14 mouse cellular contexts compared by ENCODE assay signal in the genomic region with DNA sequence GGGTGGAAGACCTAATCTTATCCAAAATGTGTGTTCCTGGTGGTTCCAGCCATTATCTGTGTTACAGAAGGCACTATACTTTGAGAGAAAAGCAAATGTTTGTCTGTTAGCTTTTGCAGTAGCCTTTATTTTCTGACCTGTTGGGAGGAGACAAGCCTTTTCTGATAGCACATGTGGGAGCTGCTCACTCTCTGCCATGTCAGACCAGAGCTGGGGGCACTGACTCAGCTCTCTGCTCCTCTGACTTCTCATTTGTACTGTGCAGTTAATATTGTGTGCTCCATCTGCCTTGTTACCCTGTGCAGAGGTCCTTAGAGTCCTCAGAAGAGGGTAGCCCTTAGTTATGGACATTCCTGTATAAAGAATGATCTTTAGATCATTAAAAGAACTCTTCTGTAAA. TPM values are rescaled to one million over a fixed set of nuclear protein-coding genes. Genes with fewer than 3 reads are reported as not detected.
DNase-seq lines count a peak whose midpoint lies in the region; ATAC-seq and TF ChIP-seq lines count a peak whose summit lies in the region.
"Had no signal": no experiment of that assay in that cellular context is flagged by ENCODE, and none has a peak within 500 bp of the region (broad histone marks: within the 10 kb centered on the region; RNA-seq: fewer than 3 reads in every experiment).

No protein-coding gene starts in this region.

- no peaks in the 10 kb centered on the region for H3K9me3 ChIP-seq in lung, embryonic 16.5 days (ENCODE audit: control insufficient read depth, low read length)
- H3K9me3 ChIP-seq in liver, embryonic 12.5 days (replicated peaks), result no peaks in the 10 kb centered on the region
- H3K9me3 ChIP-seq in stomach, postnatal 0 days (ENCODE audit: control insufficient read depth, low read length), result no peaks in the 10 kb centered on the region
- H3K9me3 ChIP-seq: forebrain, embryonic 15.5 days; neural tube, embryonic 12.5 days had no signal

- ATAC-seq in lung, embryonic 16.5 days (ENCODE audit: low read depth), result no peak
- peak; percentile 65; the same call in 1 of the 2 replicates for ATAC-seq in liver, embryonic 12.5 days
- peak; percentile 65; the same call in 1 of the 2 replicates for ATAC-seq in stomach, postnatal 0 days (ENCODE audit: low FRiP score, low TSS enrichment)
- ATAC-seq: forebrain, embryonic 15.5 days had no signal

- H3K27me3 ChIP-seq in lung, embryonic 16.5 days (ENCODE audit: control insufficient read depth, insufficient read depth, low read depth, low read length), result no peaks in the 10 kb centered on the region
- no peaks in the 10 kb centered on the region for H3K27me3 ChIP-seq in liver, embryonic 12.5 days (replicated peaks)
- no peaks in the 10 kb centered on the region for H3K27me3 ChIP-seq in stomach, postnatal 0 days (ENCODE audit: control insufficient read depth, insufficient read depth, low read length)
- H3K27me3 ChIP-seq: forebrain, embryonic 15.5 days; neural tube, embryonic 12.5 days had no signal

- no peak overlapping the region for H3K4me2 ChIP-seq in lung, embryonic 16.5 days (ENCODE audit: low read depth, low read length)
- no peak overlapping the region for H3K4me2 ChIP-seq in liver, embryonic 12.5 days
- peak overlapping the region; percentile 24 for H3K4me2 ChIP-seq in stomach, postnatal 0 days (replicated peaks; ENCODE audit: low read depth)
- H3K4me2 ChIP-seq: forebrain, embryonic 15.5 days; neural tube, embryonic 12.5 days had no signal

- no peaks in the 10 kb centered on the region for H3K36me3 ChIP-seq in lung, embryonic 16.5 days (ENCODE audit: control insufficient read depth, insufficient read depth, low read length)
- no peaks in the 10 kb centered on the region for H3K36me3 ChIP-seq in liver, embryonic 12.5 days
- H3K36me3 ChIP-seq in stomach, postnatal 0 days (ENCODE audit: control insufficient read depth, insufficient read depth, low read length), result no peaks in the 10 kb centered on the region
- H3K36me3 ChIP-seq: forebrain, embryonic 15.5 days; neural tube, embryonic 12.5 days had no signal

- no peak for TF ChIP-seq CTCF in stomach, postnatal 0 days (IDR thresholded peaks at IDR 0.05; ENCODE audit: low read depth)

- peak; percentile 60 for DNase-seq in heart, adult 11 months
- DNase-seq in heart, postnatal 14 days, result no peak
- no peak for DNase-seq in lung, postnatal 36 days
- DNase-seq in stomach, postnatal 0 days (ENCODE audit: low spot score), result peak; percentile 18
- DNase-seq in adrenal gland, postnatal 4 days (ENCODE audit: low spot score in 2 of 2), result no peak
- no peak for DNase-seq in adrenal gland, postnatal 14 days
- DNase-seq: adrenal gland, postnatal 25 days; cerebellum, postnatal 10 days; gastrocnemius, postnatal 10 days; thymus, postnatal 36 days had no signal

- no peak overlapping the region for H3K9ac ChIP-seq in lung, embryonic 16.5 days (ENCODE audit: low read length)
- H3K9ac ChIP-seq in liver, embryonic 12.5 days, result no peak overlapping the region
- no peak overlapping the region for H3K9ac ChIP-seq in stomach, postnatal 0 days (ENCODE audit: low read length)
- H3K9ac ChIP-seq: forebrain, embryonic 15.5 days; neural tube, embryonic 12.5 days had no signal

- intact Hi-C loops in heart, postnatal 14 days (cut with DNase I), result no loop called here

- H3K4me1 ChIP-seq in lung, embryonic 16.5 days (replicated peaks; ENCODE audit: control insufficient read depth, insufficient read depth, low read length), result peaks cover 9% of the 10 kb centered on the region
- H3K4me1 ChIP-seq in liver, embryonic 12.5 days, result peaks cover 19% of the 10 kb centered on the region
- H3K4me1 ChIP-seq in stomach, postnatal 0 days (replicated peaks; ENCODE audit: control insufficient read depth, insufficient read depth), result no peaks in the 10 kb centered on the region; the same call in 1 of the 2 replicates
- H3K4me1 ChIP-seq: neural tube, embryonic 12.5 days had no signal

- TF ChIP-seq EP300 in stomach, postnatal 0 days (optimal IDR thresholded peaks at IDR 0.05), result no peak

- H3K4me3 ChIP-seq in lung, embryonic 16.5 days (ENCODE audit: low read length), result no peak overlapping the region
- no peak overlapping the region for H3K4me3 ChIP-seq in liver, embryonic 12.5 days
- no peak overlapping the region for H3K4me3 ChIP-seq in stomach, postnatal 0 days (ENCODE audit: low read depth, low read length)
- H3K4me3 ChIP-seq: forebrain, embryonic 15.5 days; neural tube, embryonic 12.5 days had no signal

- peak overlapping the region; percentile 44 for H3K27ac ChIP-seq in lung, embryonic 16.5 days (ENCODE audit: low read length)
- H3K27ac ChIP-seq in liver, embryonic 12.5 days, result no peak overlapping the region
- H3K27ac ChIP-seq in stomach, postnatal 0 days (replicated peaks), result peak overlapping the region; percentile 86
- H3K27ac ChIP-seq: forebrain, embryonic 15.5 days; neural tube, embryonic 12.5 days had no signal

RNA-seq across cellular contexts. Expression of gene Arhgap32, which starts 2.5 kb away (rescaled TPM):
- 10 to 100 TPM; 25.5 to 30.7 TPM for total RNA-seq in heart, postnatal 14 days (2021)
- polyA plus RNA-seq in lung, embryonic 16.5 days (2015; fragmentation: Nextera tagmentation; extraction: Ambion mirVana), result 4.9 and 5.4 TPM in 2 replicates
- 0.56 and 0.80 TPM in 2 replicates for polyA plus RNA-seq in liver, embryonic 12.5 days (2016; fragmentation: Nextera tagmentation; extraction: Ambion mirVana)
- 8.8 and 11.4 TPM in 2 replicates for polyA plus RNA-seq in stomach, postnatal 0 days (2015; fragmentation: Nextera tagmentation; extraction: Ambion mirVana)
- 10 to 100 TPM; 57.3 to 61.9 TPM for total RNA-seq in adrenal gland, postnatal 4 days (2021)
- total RNA-seq in adrenal gland, postnatal 14 days (2021), result 45.4 and 48.3 TPM in 2 replicates

Comparison
In these comparisons a context has a peak if more than half of its experiments do, and no peak if none do; other contexts are left out.
1. DNase-seq: peak in heart, adult 11 months (single experiment) and stomach, postnatal 0 days (single experiment); none in heart, postnatal 14 days (0 of 2), lung, postnatal 36 days (single experiment), adrenal gland, postnatal 4 days (0 of 2) and adrenal gland, postnatal 14 days (single experiment).